Mouse (Mus musculus) cerebellum, adult 2 months (tissue): ENCODE data around the gene 4930432M17Rik.

Experiments used
- CTCF ChIP-seq: fragments of 200-500 bp; IDR thresholded peaks from 2 replicates; pipeline ENCODE4 v1.5.1; 2011; ENCODE audit warnings: low read depth, mild to moderate bottlenecking, control low read depth, low read length, moderate library complexity, borderline replicate concordance; ENCODE audit not compliant: insufficient read depth
- POLR2A ChIP-seq: fragments of 200-500 bp; IDR thresholded peaks from 2 replicates; pipeline ENCODE4 v1.6.1; 2011; ENCODE audit warnings: low read length, control low read depth, borderline replicate concordance; ENCODE audit not compliant: insufficient read depth

DNA sequence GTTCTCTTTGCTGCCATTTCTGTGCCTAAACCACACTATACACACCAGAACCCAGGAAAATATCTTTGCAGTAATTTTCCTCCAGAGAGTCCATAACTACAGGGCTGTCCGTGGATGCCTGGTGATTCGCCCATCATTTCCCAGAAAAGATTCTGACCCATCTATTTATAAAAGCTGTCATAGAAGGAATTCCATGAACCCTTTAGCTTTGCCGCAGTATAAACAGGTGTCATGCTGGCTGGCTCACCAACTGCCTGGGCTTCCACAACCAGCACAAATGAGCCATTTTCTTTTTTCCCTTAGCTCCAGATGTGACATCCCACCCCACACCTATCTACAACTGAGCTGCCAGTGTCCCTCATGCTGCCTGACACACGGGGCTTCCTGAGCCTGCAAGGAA is 14.0 kb downstream of the 4930432M17Rik start:
- TF ChIP-seq CTCF = no peak
- no peak for TF ChIP-seq POLR2A
